Mouse (Mus musculus): ENCODE data around the gene Kctd21. TPM values are rescaled to one million over a fixed set of nuclear protein-coding genes. Genes with fewer than 3 reads are reported as not detected.

Gene Kctd21
- polyA plus RNA-seq, 1 experiment from 2014 or later = 5.4 TPM

GRCm38 (mm10) chr7:97327376-97327775, 4.8 kb upstream of the Kctd21 start:
- DNase-seq (ENCODE audit: low spot score) (no peak), ATAC-seq (replicated peaks; ENCODE audit: low FRiP score, low TSS enrichment, low read depth) (no peak)
- 90% methylated on average over 4 of the region's 4 CpGs for WGBS
- H3K4me2 ChIP-seq (ENCODE audit: low read length) = no peak overlapping the region
- no peaks in the 10 kb centered on the region for H3K36me3 ChIP-seq (ENCODE audit: control insufficient read depth, insufficient read depth, low read length)
- no peaks in the 10 kb centered on the region for H3K9me3 ChIP-seq (ENCODE audit: control insufficient read depth, low read length)
- no peak overlapping the region for H3K9ac ChIP-seq (ENCODE audit: low read length)
- no peak overlapping the region for H3K4me3 ChIP-seq (ENCODE audit: low read depth, low read length)
- H3K27me3 ChIP-seq (replicated peaks; ENCODE audit: control insufficient read depth, insufficient read depth, low read length) = peaks cover 24% of the 10 kb centered on the region
- H3K27ac ChIP-seq (ENCODE audit: low read depth) = no peak overlapping the region
- H3K4me1 ChIP-seq (replicated peaks; ENCODE audit: control insufficient read depth, insufficient read depth, low read length) = peaks cover 9% of the 10 kb centered on the region

DNA sequence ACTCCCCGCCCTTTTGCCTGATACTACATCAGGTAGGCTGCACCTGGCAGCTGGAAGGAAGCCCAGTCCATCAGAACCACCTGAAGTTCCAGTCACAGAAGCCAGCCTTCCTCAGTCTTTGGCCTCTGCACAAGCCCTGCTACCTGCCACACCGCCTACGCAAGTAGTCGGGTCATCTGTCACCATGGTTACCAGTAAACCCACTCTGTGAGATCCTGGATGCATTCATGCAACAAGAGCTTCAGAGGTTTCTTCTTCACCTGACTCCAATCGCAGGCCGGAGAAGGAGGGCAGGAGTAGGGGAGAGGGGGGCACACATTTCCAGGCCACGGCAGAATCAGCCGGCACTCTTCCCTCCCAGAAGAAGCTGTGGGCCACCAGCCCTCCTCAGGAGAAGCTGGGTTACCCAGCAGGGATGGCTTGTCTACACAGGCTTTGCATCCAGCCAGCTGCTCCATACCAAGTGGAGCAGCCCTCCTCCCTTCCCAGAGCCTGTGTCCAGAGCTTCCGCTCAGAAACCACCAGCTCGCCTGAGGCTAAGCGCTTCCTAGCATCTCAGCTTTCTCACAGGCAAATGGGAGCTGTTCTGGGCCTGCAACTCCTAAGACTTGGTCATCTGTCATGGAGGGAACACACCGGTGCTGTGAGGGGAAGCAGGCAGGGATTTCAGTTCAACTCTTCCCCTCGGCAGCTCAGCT, 3.1 kb upstream of the Kctd21 start:
- H3K36me3 ChIP-seq (ENCODE audit: control insufficient read depth, insufficient read depth, low read length) = no peaks in the 10 kb centered on the region
- WGBS = 64% methylated on average over 13 of the region's 13 CpGs
- H3K4me1 ChIP-seq (replicated peaks; ENCODE audit: control insufficient read depth, insufficient read depth, low read length) = peaks cover 14% of the 10 kb centered on the region
- H3K27me3 ChIP-seq (replicated peaks; ENCODE audit: control insufficient read depth, insufficient read depth, low read length) = peaks cover 24% of the 10 kb centered on the region
- no peak for ATAC-seq (replicated peaks; ENCODE audit: low FRiP score, low TSS enrichment, low read depth)
- no peaks in the 10 kb centered on the region for H3K9me3 ChIP-seq (ENCODE audit: control insufficient read depth, low read length)
- no peak overlapping the region for H3K27ac ChIP-seq (ENCODE audit: low read depth)
- no peak overlapping the region for H3K4me3 ChIP-seq (ENCODE audit: low read depth, low read length)
- no peak overlapping the region for H3K9ac ChIP-seq (ENCODE audit: low read length)
- H3K4me2 ChIP-seq (ENCODE audit: low read length) = no peak overlapping the region
- no peak for DNase-seq (ENCODE audit: low spot score)

GRCm38 (mm10) chr7:97329676-97330075, 2.5 kb upstream of the Kctd21 start:
- WGBS = 84% methylated on average over 3 of the region's 3 CpGs
- Histone ChIP-seq H3K9ac (ENCODE audit: low read length) (no peak overlapping the region), H3K27me3 (replicated peaks; ENCODE audit: control insufficient read depth, insufficient read depth, low read length) (peaks cover 21% of the 10 kb centered on the region), H3K4me3 (ENCODE audit: low read depth, low read length) (no peak overlapping the region), H3K9me3 (ENCODE audit: control insufficient read depth, low read length) (no peaks in the 10 kb centered on the region), H3K4me1 (replicated peaks; ENCODE audit: control insufficient read depth, insufficient read depth, low read length) (peaks cover 14% of the 10 kb centered on the region), H3K36me3 (ENCODE audit: control insufficient read depth, insufficient read depth, low read length) (no peaks in the 10 kb centered on the region), H3K4me2 (ENCODE audit: low read length) (no peak overlapping the region), H3K27ac (ENCODE audit: low read depth) (no peak overlapping the region)
- DNase-seq (ENCODE audit: low spot score) = no peak
- no peak for ATAC-seq (replicated peaks; ENCODE audit: low FRiP score, low TSS enrichment, low read depth)

DNA sequence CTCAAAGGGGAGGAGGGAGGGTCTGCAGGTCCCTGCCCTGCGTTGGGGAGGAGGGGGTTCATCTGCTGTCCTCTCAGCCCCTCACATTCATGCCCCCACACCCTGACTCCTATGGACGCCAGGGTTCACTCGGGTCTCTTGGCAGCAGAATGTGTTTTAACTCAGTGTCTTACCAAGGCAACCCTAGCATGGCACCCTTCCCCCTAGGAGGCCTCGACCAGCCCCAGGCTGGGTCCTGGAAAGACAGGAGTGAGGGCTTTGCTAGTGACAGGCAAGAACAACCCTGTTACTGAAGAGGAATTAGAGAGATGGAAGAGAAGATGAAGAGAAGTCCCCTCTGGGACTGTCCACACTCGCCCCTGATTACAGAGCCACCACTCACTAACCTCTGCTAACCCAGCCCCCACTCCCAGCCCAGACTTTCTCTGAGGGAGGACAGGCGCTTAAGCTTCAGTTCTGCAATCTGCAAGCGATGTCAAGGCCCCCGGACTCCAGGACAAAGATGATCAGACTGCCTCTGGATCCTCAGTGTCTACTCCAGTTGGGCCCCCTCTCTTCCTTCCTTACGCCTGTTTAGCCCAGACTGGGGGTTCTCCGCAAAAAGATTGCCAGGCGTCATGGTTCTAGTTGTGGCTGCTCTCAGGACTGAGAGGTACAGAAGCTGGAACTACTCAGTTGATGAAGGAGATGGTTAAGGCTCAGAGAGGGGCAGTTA, 1.0 kb upstream of the Kctd21 start:
- Histone ChIP-seq H3K27me3 (replicated peaks; ENCODE audit: control insufficient read depth, insufficient read depth, low read length) (peaks cover 7% of the 10 kb centered on the region), H3K4me3 (ENCODE audit: low read depth, low read length) (peak overlapping the region; percentile 79), H3K9ac (ENCODE audit: low read length) (peak overlapping the region; percentile 64), H3K27ac (ENCODE audit: low read depth) (no peak overlapping the region), H3K9me3 (ENCODE audit: control insufficient read depth, low read length) (no peaks in the 10 kb centered on the region), H3K36me3 (ENCODE audit: control insufficient read depth, insufficient read depth, low read length) (no peaks in the 10 kb centered on the region), H3K4me1 (replicated peaks; ENCODE audit: control insufficient read depth, insufficient read depth, low read length) (peaks cover 14% of the 10 kb centered on the region), H3K4me2 (ENCODE audit: low read length) (peak overlapping the region; percentile 80)
- WGBS = 70% methylated on average over 11 of the region's 11 CpGs
- DNase-seq (ENCODE audit: low spot score) (no peak), ATAC-seq (replicated peaks; ENCODE audit: low FRiP score, low TSS enrichment, low read depth) (no peak)

DNA sequence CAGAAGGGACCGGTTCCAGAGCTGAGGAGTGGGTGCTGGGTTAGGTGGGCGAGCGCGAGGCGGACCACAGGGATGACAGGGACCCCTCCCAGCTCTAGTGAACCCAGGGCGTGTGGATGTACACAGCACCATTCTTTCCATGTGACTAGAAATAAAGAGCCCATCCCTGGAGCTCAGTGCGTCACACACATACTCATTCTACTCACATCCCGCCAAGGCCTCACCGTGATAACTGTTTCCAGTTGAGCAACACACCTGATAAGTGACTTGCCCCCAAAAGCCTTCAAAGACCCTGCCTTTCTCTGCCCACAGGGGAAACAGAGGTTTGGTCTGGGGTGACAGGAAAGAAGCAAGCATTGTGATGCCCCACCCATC, 527 bp downstream of the Kctd21 start:
- WGBS = 6% methylated on average over 9 of the region's 9 CpGs
- H3K4me1 ChIP-seq (replicated peaks; ENCODE audit: control insufficient read depth, insufficient read depth, low read length) = peaks cover 14% of the 10 kb centered on the region

DNA sequence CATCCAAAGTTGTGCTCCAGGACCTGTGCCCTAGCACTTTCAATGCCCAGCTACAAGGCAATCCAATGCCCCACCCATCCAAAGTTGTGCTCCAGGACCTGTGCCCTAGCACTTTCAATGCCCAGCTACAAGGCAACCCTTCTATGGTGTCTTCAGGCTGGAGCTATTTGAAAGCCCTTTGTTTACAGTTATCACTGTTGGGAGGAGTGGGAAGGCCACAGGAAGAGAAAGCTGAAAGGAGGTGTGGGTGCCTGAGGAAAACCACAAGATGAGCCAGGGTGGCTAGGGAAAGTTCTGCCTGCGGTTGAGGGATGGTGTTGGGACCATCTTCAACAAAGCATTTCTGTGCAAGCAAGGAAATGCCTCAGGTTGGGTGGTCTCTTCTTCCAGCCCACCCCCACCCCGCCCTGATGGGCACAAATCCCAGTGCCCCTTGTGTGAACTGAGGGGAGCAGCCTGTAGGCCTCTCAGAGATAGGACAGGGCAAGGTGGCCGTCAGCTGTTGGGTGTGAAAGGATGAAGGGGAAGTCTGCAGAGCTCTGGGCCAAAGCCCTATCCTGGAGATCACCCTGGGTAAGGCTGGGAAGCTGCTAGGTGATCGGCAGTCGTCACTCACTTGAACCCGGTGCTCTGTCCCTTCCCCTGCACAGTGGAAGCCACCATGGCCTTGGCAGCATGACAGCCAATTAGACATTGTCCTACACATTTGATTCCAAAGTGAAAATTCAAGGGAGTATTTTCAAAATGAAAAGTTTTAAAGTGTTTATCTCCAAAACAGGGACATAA, 1.2 kb downstream of the Kctd21 start:
- no peak for ATAC-seq (replicated peaks; ENCODE audit: low FRiP score, low TSS enrichment, low read depth)
- H3K4me3 ChIP-seq (ENCODE audit: low read depth, low read length) = peak overlapping the region; percentile 79; the same call in 1 of the 2 replicates

More for the DNA sequence above, 527 bp downstream of the Kctd21 start:
- no peaks in the 10 kb centered on the region for H3K27me3 ChIP-seq (replicated peaks; ENCODE audit: control insufficient read depth, insufficient read depth, low read length)
- no peak for ATAC-seq (replicated peaks; ENCODE audit: low FRiP score, low TSS enrichment, low read depth)
- peak overlapping the region; percentile 46 for H3K9ac ChIP-seq (ENCODE audit: low read length)
- H3K36me3 ChIP-seq (ENCODE audit: control insufficient read depth, insufficient read depth, low read length) = no peaks in the 10 kb centered on the region
- peak overlapping the region; percentile 79 for H3K4me3 ChIP-seq (ENCODE audit: low read depth, low read length)
- H3K27ac ChIP-seq (ENCODE audit: low read depth) = no peak overlapping the region
- no peaks in the 10 kb centered on the region for H3K9me3 ChIP-seq (ENCODE audit: control insufficient read depth, low read length)
- H3K4me2 ChIP-seq (ENCODE audit: low read length) = peak overlapping the region; percentile 80
- DNase-seq (ENCODE audit: low spot score) = no peak

GRCm38 (mm10) chr7:97334406-97334805, 2.3 kb downstream of the Kctd21 start:
- no peaks in the 10 kb centered on the region for H3K27me3 ChIP-seq (replicated peaks; ENCODE audit: control insufficient read depth, insufficient read depth, low read length)
- ATAC-seq (replicated peaks; ENCODE audit: low FRiP score, low TSS enrichment, low read depth) = no peak
- no peaks in the 10 kb centered on the region for H3K36me3 ChIP-seq (ENCODE audit: control insufficient read depth, insufficient read depth, low read length)
- H3K9ac ChIP-seq (ENCODE audit: low read length) = no peak overlapping the region
- DNase-seq (ENCODE audit: low spot score) = no peak
- 97% methylated on average over 2 of the region's 2 CpGs for whole genome bisulfite sequencing
- no peaks in the 10 kb centered on the region for H3K9me3 ChIP-seq (ENCODE audit: control insufficient read depth, low read length)
- no peak overlapping the region for H3K27ac ChIP-seq (ENCODE audit: low read depth)
- H3K4me1 ChIP-seq (replicated peaks; ENCODE audit: control insufficient read depth, insufficient read depth, low read length) = peaks cover 14% of the 10 kb centered on the region
- H3K4me3 ChIP-seq (ENCODE audit: low read depth, low read length) = no peak overlapping the region
- H3K4me2 ChIP-seq (ENCODE audit: low read length) = no peak overlapping the region

More for the DNA sequence above, 1.2 kb downstream of the Kctd21 start:
- Histone ChIP-seq H3K4me1 (replicated peaks; ENCODE audit: control insufficient read depth, insufficient read depth, low read length) (peaks cover 14% of the 10 kb centered on the region), H3K4me2 (ENCODE audit: low read length) (peak overlapping the region; percentile 80), H3K9me3 (ENCODE audit: control insufficient read depth, low read length) (no peaks in the 10 kb centered on the region), H3K27me3 (replicated peaks; ENCODE audit: control insufficient read depth, insufficient read depth, low read length) (no peaks in the 10 kb centered on the region), H3K36me3 (ENCODE audit: control insufficient read depth, insufficient read depth, low read length) (no peaks in the 10 kb centered on the region), H3K9ac (ENCODE audit: low read length) (no peak overlapping the region), H3K27ac (ENCODE audit: low read depth) (no peak overlapping the region)
- DNase-seq (ENCODE audit: low spot score) = no peak
- WGBS = 85% methylated on average over 6 of the region's 6 CpGs

GRCm38 (mm10) chr7:97336678-97337077, 4.6 kb downstream of the Kctd21 start:
- 86% methylated on average over 1 of the region's 1 CpGs for WGBS
- H3K27me3 ChIP-seq (replicated peaks; ENCODE audit: control insufficient read depth, insufficient read depth, low read length) = no peaks in the 10 kb centered on the region
- peaks cover 10% of the 10 kb centered on the region for H3K4me1 ChIP-seq (replicated peaks; ENCODE audit: control insufficient read depth, insufficient read depth, low read length)
- H3K9ac ChIP-seq (ENCODE audit: low read length) = no peak overlapping the region
- H3K36me3 ChIP-seq (ENCODE audit: control insufficient read depth, insufficient read depth, low read length) = no peaks in the 10 kb centered on the region
- H3K4me3 ChIP-seq (ENCODE audit: low read depth, low read length) = no peak overlapping the region
- ATAC-seq (replicated peaks; ENCODE audit: low FRiP score, low TSS enrichment, low read depth) (no peak), DNase-seq (ENCODE audit: low spot score) (no peak)
- no peak overlapping the region for H3K4me2 ChIP-seq (ENCODE audit: low read length)
- no peak overlapping the region for H3K27ac ChIP-seq (ENCODE audit: low read depth)
- 0 out of 2 replicates have a peak, but pooled peaks cover 2% of the 10 kb centered on the region for H3K9me3 ChIP-seq (ENCODE audit: control insufficient read depth, low read length)
